ENCODE assay signal across 8 mouse cellular contexts in the genomic region with DNA sequence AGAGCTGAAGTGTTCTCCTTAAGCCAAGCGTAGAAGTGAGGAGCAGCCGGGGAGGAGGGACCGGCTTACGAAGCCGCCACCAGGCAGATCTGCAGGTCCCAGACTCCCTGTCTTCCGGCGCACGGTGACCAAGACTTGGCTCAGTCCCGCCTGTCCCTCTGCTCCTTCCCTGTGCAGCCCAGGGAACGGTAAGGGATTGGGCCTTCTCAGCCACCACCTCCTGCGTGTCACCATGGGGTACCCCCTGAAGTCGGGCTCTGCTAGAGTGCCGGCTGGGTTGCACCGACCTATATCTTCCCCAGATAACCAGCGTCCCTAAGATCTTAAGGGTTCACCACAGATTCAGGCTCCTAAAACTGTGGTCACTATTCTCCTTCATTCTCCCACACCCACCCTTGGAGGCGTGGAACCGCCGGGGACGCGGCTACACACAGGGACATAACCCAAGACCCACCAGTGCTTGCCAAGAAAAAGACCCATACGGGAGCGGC. TPM values are rescaled to one million over a fixed set of nuclear protein-coding genes. Genes with fewer than 3 reads are reported as not detected.
DNase-seq lines count a peak whose midpoint lies in the region; ATAC-seq lines count a peak whose summit lies in the region.

No protein-coding gene starts in this region.

- H3K4me2 ChIP-seq in intestine, embryonic 16.5 days (ENCODE audit: low read depth, low read length), result peak overlapping the region; percentile 82

- H3K9me3 ChIP-seq in intestine, embryonic 16.5 days (ENCODE audit: control insufficient read depth, low read length), result no peaks in the 10 kb centered on the region

- no peaks in the 10 kb centered on the region for H3K36me3 ChIP-seq in intestine, embryonic 16.5 days (ENCODE audit: control insufficient read depth, insufficient read depth, low read length)

- DNase-seq in right cerebral cortex, postnatal 14 days, result peak; percentile 47
- DNase-seq in right cerebral cortex, postnatal 36 days (ENCODE audit: low spot score in 2 of 2), result no peak
- DNase-seq in lung, adult 18-20 months, result peak; percentile 45 to 59
- peak; percentile 49 for DNase-seq in right cerebral cortex, postnatal 25 days
- DNase-seq in natural killer cell, adult 2 months (ENCODE audit: low spot score in 2 of 2), result no peak

- 1% methylated on average over 22 of the region's 22 CpGs for WGBS in intestine, embryonic 16.5 days

- H3K9ac ChIP-seq in intestine, embryonic 16.5 days (ENCODE audit: low read depth, low read length), result peak overlapping the region; percentile 98

- peak overlapping the region; percentile 78 for H3K27ac ChIP-seq in brown adipose tissue, adult 24 weeks (replicated peaks; ENCODE audit: low read depth, low read length)
- peak overlapping the region; percentile 100 for H3K27ac ChIP-seq in intestine, embryonic 16.5 days (ENCODE audit: low read length)

- H3K27me3 ChIP-seq in intestine, embryonic 16.5 days (replicated peaks; ENCODE audit: control insufficient read depth, insufficient read depth, low read length), result no peaks in the 10 kb centered on the region

- H3K4me1 ChIP-seq in brown adipose tissue, adult 24 weeks (ENCODE audit: control insufficient read depth, insufficient read depth, insufficient read length, low read length), result peaks cover 28% of the 10 kb centered on the region
- H3K4me1 ChIP-seq in intestine, embryonic 16.5 days (ENCODE audit: control insufficient read depth, insufficient read depth, low read length), result peaks cover 38% of the 10 kb centered on the region

- H3K4me3 ChIP-seq in brown adipose tissue, adult 24 weeks (ENCODE audit: insufficient read depth, low read depth, low read length), result peak overlapping the region; percentile 99
- peak overlapping the region; percentile 95 for H3K4me3 ChIP-seq in intestine, embryonic 16.5 days (ENCODE audit: low read length)

- ATAC-seq in granulocyte monocyte progenitor cell, adult 5-6 weeks (replicated peaks; ENCODE audit: poor library complexity, severe bottlenecking), result peak; percentile 7; the same call in 1 of the 2 replicates
- ATAC-seq in intestine, embryonic 16.5 days, result no peak

RNA-seq across cellular contexts. Expression of a gene that starts 3.3 kb away (rescaled TPM):
- polyA plus RNA-seq in brown adipose tissue, adult 24 weeks (2012; ENCODE audit: insufficient read depth, insufficient read length, missing spikeins), result 10.6 and 13.2 TPM in 2 replicates
- 50.4 and 50.6 TPM in 2 replicates for total RNA-seq in granulocyte monocyte progenitor cell, adult 5-6 weeks (2014; fragmentation: Nextera tagmentation)
- total RNA-seq in granulocyte monocyte progenitor cell, adult 5-6 weeks (2017), result 9.0 and 13.8 TPM in 2 replicates
- polyA plus RNA-seq in intestine, embryonic 16.5 days (2015; fragmentation: Nextera tagmentation; extraction: Ambion mirVana), result 10.5 and 13.2 TPM in 2 replicates

Comparison
In these comparisons a context has a peak if more than half of its experiments do, and no peak if none do; other contexts are left out.
1. DNase-seq: peak in right cerebral cortex, postnatal 14 days (single experiment), lung, adult 18-20 months (2 of 2) and right cerebral cortex, postnatal 25 days (single experiment); none in right cerebral cortex, postnatal 36 days (0 of 2) and natural killer cell, adult 2 months (0 of 2).